Mouse (Mus musculus) testis, adult 2 months (tissue): ENCODE data around the gene Ncln. TPM values are rescaled to one million over a fixed set of nuclear protein-coding genes. Genes with fewer than 3 reads are reported as not detected.

Source experiments
- H3K27ac ChIP-seq: fragments of 200-500 bp; 2 replicates; pipeline ENCODE4 v1.5.1; 2012; ENCODE audit warnings: low read depth, low read length; ENCODE audit not compliant: control insufficient read depth, insufficient read depth
- H3K27me3 ChIP-seq: fragments of 200-500 bp; 2 replicates; pipeline ENCODE4 v1.6.1; 2012; ENCODE audit warnings: mild to moderate bottlenecking, low read length, moderate library complexity; ENCODE audit not compliant: control insufficient read depth, insufficient read depth
- H3K36me3 ChIP-seq: fragments of 200-500 bp; 2 replicates; pipeline ENCODE4 v1.6.1; 2012; ENCODE audit warnings: mild to moderate bottlenecking, low read length; ENCODE audit not compliant: control insufficient read depth, insufficient read depth
- H3K4me1 ChIP-seq: fragments of 200-500 bp; 2 replicates; pipeline ENCODE4 v1.6.1; 2012; ENCODE audit warnings: low read length; ENCODE audit not compliant: control insufficient read depth, insufficient read depth
- H3K4me3 ChIP-seq: fragments of 200-500 bp; 2 replicates; pipeline ENCODE4 v1.5.1; 2012; ENCODE audit warnings: low read depth, mild to moderate bottlenecking, low read length, moderate library complexity, mixed read lengths; ENCODE audit not compliant: control insufficient read depth
- CTCF ChIP-seq: fragments of 200-500 bp; IDR thresholded peaks from 2 replicates; pipeline ENCODE4 v1.5.1; 2012; ENCODE audit warnings: low read depth, mild to moderate bottlenecking, inconsistent platforms, low read length, moderate library complexity; ENCODE audit not compliant: control insufficient read depth, insufficient read depth, insufficient replicate concordance
- POLR2A ChIP-seq: fragments of 200-500 bp; IDR thresholded peaks from 2 replicates; pipeline ENCODE4 v1.6.1; 2012; ENCODE audit warnings: low read depth, mild to moderate bottlenecking, inconsistent platforms, low read length, moderate library complexity; ENCODE audit not compliant: control insufficient read depth
- polyA plus RNA-seq: library from polyadenylated mRNA; depleted of rRNA; stranded (reverse); fragments of >200 nt; gene quantifications from 2 replicates; pipeline ENCODE4 v1.2.3, GENCODE M21; 2012

Ncln gene
- polyA plus RNA-seq, 1 experiment = 71.3 TPM

GRCm38 (mm10) chr10:81485479-81486018 lies 10.6 kb downstream of the Ncln start:
- peaks cover 13% of the 10 kb centered on the region for H3K4me1 ChIP-seq
- H3K4me3 ChIP-seq = no peak overlapping the region
- H3K36me3 ChIP-seq = no peaks in the 10 kb centered on the region; the same call in 1 of the 2 replicates
- TF ChIP-seq POLR2A (no peak), CTCF (no peak)
- no peak overlapping the region for H3K27ac ChIP-seq
- no peaks in the 10 kb centered on the region; the same call in 1 of the 2 replicates for H3K27me3 ChIP-seq

GRCm38 (mm10) chr10:81485060-81485449 lies 11.1 kb downstream of the Ncln start:
- Histone ChIP-seq H3K27ac (no peak overlapping the region), H3K27me3 (no peaks in the 10 kb centered on the region; the same call in 1 of the 2 replicates), H3K4me3 (no peak overlapping the region), H3K4me1 (peaks cover 13% of the 10 kb centered on the region), H3K36me3 (no peaks in the 10 kb centered on the region; the same call in 1 of the 2 replicates)
- no peak for TF ChIP-seq CTCF
- no peak for TF ChIP-seq POLR2A

- Histone ChIP-seq H3K27ac (no peak overlapping the region), H3K27me3 (no peaks in the 10 kb centered on the region; the same call in 1 of the 2 replicates), H3K4me3 (no peak overlapping the region)
These were observed 11.6 kb downstream of the Ncln start for GRCm38 (mm10) chr10:81484441-81485059.

GRCm38 (mm10) chr10:81483983-81484382 lies 12.2 kb downstream of the Ncln start:
- Histone ChIP-seq H3K27me3 (no peaks in the 10 kb centered on the region; the same call in 1 of the 2 replicates), H3K4me1 (peaks cover 13% of the 10 kb centered on the region), H3K4me3 (no peak overlapping the region), H3K27ac (no peak overlapping the region), H3K36me3 (no peaks in the 10 kb centered on the region)
- peak; percentile 83 for TF ChIP-seq CTCF
- no peak for TF ChIP-seq POLR2A

More at GRCm38 (mm10) chr10:81484441-81485059, 11.6 kb downstream of the Ncln start:
- Histone ChIP-seq H3K36me3 (no peaks in the 10 kb centered on the region; the same call in 1 of the 2 replicates), H3K4me1 (peaks cover 13% of the 10 kb centered on the region)
- TF ChIP-seq CTCF (no peak), POLR2A (no peak)

- Histone ChIP-seq H3K4me3 (peak within 1 kb of the TSS; percentile 70), H3K36me3 (no peaks in the 10 kb centered on the region), H3K27me3 (no peaks in the 10 kb centered on the region; the same call in 1 of the 2 replicates), H3K4me1 (peaks cover 13% of the 10 kb centered on the region), H3K27ac (no peak within 1 kb of the TSS)
- TF ChIP-seq CTCF (peak; percentile 80), POLR2A (no peak)
These were observed 13.7 kb downstream of the Ncln start, which contains the start of gene Celf5 for GRCm38 (mm10) chr10:81482533-81482889. Celf5 (minus strand) TSS chr10:81482709.

GRCm38 (mm10) chr10:81481605-81482532 lies 14.3 kb downstream of the Ncln start:
- TF ChIP-seq CTCF (no peak), POLR2A (no peak)
- no peaks in the 10 kb centered on the region; the same call in 1 of the 2 replicates for H3K27me3 ChIP-seq
- no peak overlapping the region for H3K27ac ChIP-seq
- no peaks in the 10 kb centered on the region for H3K36me3 ChIP-seq
- peak overlapping the region; percentile 70 for H3K4me3 ChIP-seq
- H3K4me1 ChIP-seq = peaks cover 13% of the 10 kb centered on the region

- H3K4me1 ChIP-seq = peaks cover 22% of the 10 kb centered on the region
- no peak for TF ChIP-seq POLR2A
- TF ChIP-seq CTCF = no peak
- H3K36me3 ChIP-seq = no peaks in the 10 kb centered on the region
- H3K4me3 ChIP-seq = peak overlapping the region; percentile 75
- no peaks in the 10 kb centered on the region for H3K27me3 ChIP-seq
- no peak overlapping the region for H3K27ac ChIP-seq
These were observed 21.7 kb downstream of the Ncln start for GRCm38 (mm10) chr10:81474461-81474860.
